Mouse (Mus musculus) bone marrow macrophage, adult 2 months (primary cell): Measurements from ENCODE around the gene Ston2.

Experiments
- CTCF ChIP-seq: IDR thresholded peaks from 2 replicates; pipeline ENCODE4 v1.5.1; 2012; ENCODE audit warnings: low read depth, mild to moderate bottlenecking, low read length, moderate library complexity
- POLR2A ChIP-seq: IDR thresholded peaks from 2 replicates; pipeline ENCODE4 v1.6.1; 2012; ENCODE audit warnings: mild to moderate bottlenecking, low read depth, low read length, borderline replicate concordance

GRCm38 (mm10) chr12:91799821-91800335, 11.7 kb upstream of the Ston2 start:
- no peak for TF ChIP-seq POLR2A
- no peak for TF ChIP-seq CTCF
